Mouse (Mus musculus) kidney, adult 2 months (tissue): ENCODE results near the gene Zdhhc25. TPM values are rescaled to one million over a fixed set of nuclear protein-coding genes. Genes with fewer than 3 reads are reported as not detected.

Experiments used
- DNase-seq: peaks from one replicate; pipeline ENCODE4 v3.0.0; 2021
- H3K27ac ChIP-seq: fragments of 200-500 bp; 2 replicates; pipeline ENCODE4 v1.5.1; 2012; ENCODE audit warnings: low read depth, low read length, control low read depth, inconsistent platforms; ENCODE audit not compliant: insufficient read depth
- H3K27me3 ChIP-seq: fragments of 200-500 bp; replicated peaks from 2 replicates; pipeline ENCODE4 v1.6.1; 2012; ENCODE audit warnings: mild to moderate bottlenecking, moderate library complexity, low read length, inconsistent platforms; ENCODE audit not compliant: control insufficient read depth, insufficient read depth
- H3K36me3 ChIP-seq: fragments of 200-500 bp; 2 replicates; pipeline ENCODE4 v1.6.1; 2012; ENCODE audit warnings: mild to moderate bottlenecking, moderate library complexity, low read length, inconsistent platforms; ENCODE audit not compliant: control insufficient read depth, insufficient read depth
- H3K4me1 ChIP-seq: fragments of 200-500 bp; 2 replicates; pipeline ENCODE4 v1.6.1; 2011; ENCODE audit warnings: low read length; ENCODE audit not compliant: control insufficient read depth, insufficient read depth
- H3K4me3 ChIP-seq: fragments of 200-500 bp; 2 replicates; pipeline ENCODE4 v1.5.1; 2011; ENCODE audit warnings: mild to moderate bottlenecking, low read depth, low read length, control low read depth; ENCODE audit not compliant: insufficient read depth
- CTCF ChIP-seq: fragments of 200-500 bp; conservative IDR thresholded peaks from 2 replicates; pipeline ENCODE4 v1.5.1; 2011; ENCODE audit warnings: low read depth, mild to moderate bottlenecking, control low read depth, low read length, moderate library complexity, mixed read lengths; ENCODE audit not compliant: insufficient read depth, insufficient read length
- POLR2A ChIP-seq: fragments of 200-500 bp; IDR thresholded peaks from one replicate; pipeline ENCODE4 v1.6.1; 2011; ENCODE audit warnings: low read depth, low read length, control low read depth
- WGBS: fragments of 180-500 bp; shearing (Covaris S2); methylation state at CpG from one replicate; pipeline ENCODE4 v1.1.7; 2018; 5-methylcytosine and 5-hydroxymethylcytosine counted together
- polyA plus RNA-seq: library from polyadenylated mRNA; depleted of rRNA; stranded (reverse); fragments of >200 nt; gene quantifications from 2 replicates; pipeline ENCODE4 v1.2.3, GENCODE M21; 2012

Gene Zdhhc25
- polyA plus RNA-seq, 1 experiment, result not detected

GRCm38 (mm10) chr15:88570697-88571096 lies 29.4 kb upstream of the Zdhhc25 start:
- Histone ChIP-seq H3K4me3 (no peak overlapping the region), H3K4me1 (no peaks in the 10 kb centered on the region), H3K27me3 (no peaks in the 10 kb centered on the region), H3K27ac (no peak overlapping the region), H3K36me3 (no peaks in the 10 kb centered on the region)
- TF ChIP-seq POLR2A, result no peak
- TF ChIP-seq CTCF, result no peak
- no peak for DNase-seq
- WGBS, result 42% methylated on average over 17 of the region's 17 CpGs

- DNase-seq, result no peak
- TF ChIP-seq POLR2A (no peak), CTCF (no peak)
- 90% methylated on average over 6 of the region's 6 CpGs for WGBS
Measured at GRCm38 (mm10) chr15:88579461-88579860, 20.6 kb upstream of the Zdhhc25 start.

GRCm38 (mm10) chr15:88602496-88602895 lies 2.4 kb downstream of the Zdhhc25 start:
- Histone ChIP-seq H3K4me3 (no peak overlapping the region), H3K4me1 (no peaks in the 10 kb centered on the region), H3K36me3 (no peaks in the 10 kb centered on the region), H3K27me3 (no peaks in the 10 kb centered on the region), H3K27ac (no peak overlapping the region)
- DNase-seq, result no peak
- 91% methylated on average over 3 of the region's 3 CpGs for WGBS
- no peak for TF ChIP-seq CTCF
- TF ChIP-seq POLR2A, result no peak

More at GRCm38 (mm10) chr15:88579461-88579860, 20.6 kb upstream of the Zdhhc25 start:
- Histone ChIP-seq H3K27me3 (no peaks in the 10 kb centered on the region), H3K36me3 (no peaks in the 10 kb centered on the region), H3K27ac (no peak overlapping the region), H3K4me3 (no peak overlapping the region), H3K4me1 (no peaks in the 10 kb centered on the region)

DNA sequence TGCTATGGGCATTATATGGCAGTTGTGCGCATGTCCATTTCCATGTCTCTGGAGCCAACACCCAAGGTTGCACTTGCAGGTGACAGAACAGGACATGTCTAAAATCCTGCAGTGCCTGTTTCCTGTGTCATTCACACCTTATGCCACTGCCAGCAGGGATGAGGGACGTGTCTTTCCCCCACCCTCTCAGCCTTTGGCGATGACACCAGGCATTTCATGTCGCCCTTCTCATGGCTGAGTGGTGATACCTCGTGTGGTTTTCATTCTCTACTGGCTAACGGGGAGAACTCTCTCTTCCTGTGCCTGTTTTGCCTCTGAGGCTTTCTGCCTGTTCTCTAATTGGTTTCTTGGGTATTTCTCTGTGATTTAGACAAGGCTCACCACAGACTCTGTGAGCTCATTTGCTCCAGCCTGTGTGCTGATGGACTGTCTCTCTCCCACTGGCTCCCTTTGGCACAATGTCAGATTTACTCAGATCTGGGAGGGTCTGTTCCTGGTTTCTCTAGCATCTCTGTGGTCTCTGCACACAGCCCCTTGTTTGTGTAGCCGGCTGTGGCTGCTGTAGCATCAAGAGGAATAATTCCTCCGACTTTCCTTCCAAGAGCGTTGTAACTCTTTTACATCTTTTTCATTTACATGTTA lies 3.1 kb downstream of the Zdhhc25 start:
- no peaks in the 10 kb centered on the region for H3K4me1 ChIP-seq
- no peaks in the 10 kb centered on the region for H3K27me3 ChIP-seq
- no peak overlapping the region for H3K27ac ChIP-seq
- 72% methylated on average over 9 of the region's 9 CpGs for WGBS
- DNase-seq, result no peak
- H3K4me3 ChIP-seq, result no peak overlapping the region
- H3K36me3 ChIP-seq, result no peaks in the 10 kb centered on the region
- TF ChIP-seq POLR2A (no peak), CTCF (no peak)

DNA sequence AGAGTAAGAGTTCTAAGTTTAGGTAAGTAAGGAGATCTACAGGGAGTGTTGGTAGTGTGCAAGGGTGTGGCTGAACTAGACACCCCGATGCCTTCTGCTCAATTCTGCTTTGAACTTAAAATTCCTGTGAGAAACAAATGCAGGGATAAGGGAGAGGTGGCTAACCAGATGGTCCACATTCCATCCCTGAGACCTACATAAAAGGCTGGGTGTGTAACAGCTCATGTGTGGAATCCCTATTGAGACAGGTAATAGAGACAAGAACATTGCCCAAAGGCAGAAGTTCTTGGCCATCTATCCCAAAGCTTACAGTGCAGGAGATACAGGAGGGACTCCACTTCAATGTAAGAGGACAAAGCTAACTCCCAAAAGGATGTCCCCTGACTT lies 3.6 kb downstream of the Zdhhc25 start:
- no peak overlapping the region for H3K4me3 ChIP-seq
- H3K27me3 ChIP-seq, result no peaks in the 10 kb centered on the region
- DNase-seq, result no peak
- H3K4me1 ChIP-seq, result no peaks in the 10 kb centered on the region
- no peak for TF ChIP-seq CTCF
- TF ChIP-seq POLR2A, result no peak
- H3K36me3 ChIP-seq, result no peaks in the 10 kb centered on the region
- WGBS, result 55% methylated on average over 1 of the region's 1 CpGs
- no peak overlapping the region for H3K27ac ChIP-seq

- Histone ChIP-seq H3K27me3 (no peaks in the 10 kb centered on the region), H3K36me3 (no peaks in the 10 kb centered on the region), H3K4me1 (no peaks in the 10 kb centered on the region), H3K4me3 (no peak overlapping the region), H3K27ac (no peak overlapping the region)
- 82% methylated on average over 17 of the region's 17 CpGs for WGBS
- TF ChIP-seq POLR2A (no peak), CTCF (no peak)
- no peak for DNase-seq
Measured at GRCm38 (mm10) chr15:88604669-88605414, 4.7 kb downstream of the Zdhhc25 start.

GRCm38 (mm10) chr15:88605415-88605785 lies 5.3 kb downstream of the Zdhhc25 start:
- WGBS, result 81% methylated on average over 5 of the region's 5 CpGs
- H3K36me3 ChIP-seq, result no peaks in the 10 kb centered on the region
- TF ChIP-seq CTCF, result no peak
- no peak for TF ChIP-seq POLR2A
- H3K27ac ChIP-seq, result no peak overlapping the region
- DNase-seq, result no peak
- H3K27me3 ChIP-seq, result no peaks in the 10 kb centered on the region
- no peaks in the 10 kb centered on the region for H3K4me1 ChIP-seq
- H3K4me3 ChIP-seq, result no peak overlapping the region
